Mouse (Mus musculus): ENCODE measurements at regions not wholly inside any gene's neighbourhood (a gene's known extent, or its start where the extent isn't known, plus 50 kb on each side); places are given as distances from the start of the nearest gene placed in this dataset.

DNA sequence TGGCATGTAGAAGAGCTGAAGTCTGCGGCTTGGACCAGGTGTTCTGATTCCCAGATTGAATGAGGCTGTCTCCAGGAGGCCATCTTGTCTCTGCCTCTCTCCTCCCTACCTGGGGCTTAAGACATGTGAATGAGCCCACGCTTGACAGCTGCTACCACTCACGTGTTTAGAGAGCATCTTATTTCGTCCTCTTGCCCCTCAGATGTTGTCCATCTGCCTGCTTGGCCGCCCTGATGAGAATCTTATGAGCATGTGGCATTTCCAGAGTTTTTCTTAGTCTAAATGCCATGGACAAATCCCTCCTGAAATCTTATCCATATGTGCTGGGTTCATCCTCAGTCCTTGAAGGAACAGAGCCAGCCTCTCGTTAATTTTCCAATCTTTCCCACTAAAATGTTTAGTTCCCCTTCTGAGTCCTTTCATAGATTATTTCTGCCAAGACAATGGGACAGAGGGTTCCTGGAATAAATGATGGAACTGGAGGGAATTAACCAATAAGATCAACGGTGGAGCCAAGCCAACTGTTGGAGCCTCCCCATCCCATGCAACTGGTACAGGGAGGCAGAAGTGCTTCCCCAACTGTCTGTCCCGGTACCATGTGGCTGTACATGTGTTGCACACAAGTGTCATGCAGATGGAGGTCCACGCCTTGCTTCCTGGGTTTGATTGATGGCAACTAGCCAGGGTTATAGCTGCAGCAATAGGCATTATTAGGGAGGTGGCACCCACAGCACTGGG lies 89.2 kb upstream of the Irf2bp2 start:
- TF ChIP-seq CTCF (IDR thresholded peaks at IDR 0.05; ENCODE audit: insufficient read depth, low read depth, low read length) (no peak), POLR2A (IDR thresholded peaks at IDR 0.05; ENCODE audit: insufficient read depth, low read depth, low read length) (no peak)

Measured in olfactory bulb, adult 2 months (tissue).